Mouse (Mus musculus): ENCODE measurements around the gene Mettl15. TPM values are rescaled to one million over a fixed set of nuclear protein-coding genes. Genes with fewer than 3 reads are reported as not detected.

Mettl15 gene
- total and polyA plus RNA-seq, 3 experiments: 5.1 to 11.5 (median 5.6) TPM

- Histone ChIP-seq H3K36me3 (replicated peaks in 1 of 2; ENCODE audit: control insufficient read depth in 1 of 2, insufficient read depth in 1 of 2, low read length in 1 of 2) (no peaks in the 10 kb centered on the region), H3K27ac (ENCODE audit: insufficient read depth, low read depth) (no peak overlapping the region), H3K79me2 (replicated peaks; ENCODE audit: control insufficient read depth, extremely low read depth, insufficient read depth, poor library complexity, severe bottlenecking) (no peaks in the 10 kb centered on the region), H3K4me3 (replicated peaks in 1 of 3; ENCODE audit: low read depth in 2 of 3, low read length in 2 of 3, poor library complexity in 1 of 3) (no peak overlapping the region), H3K9me3 (replicated peaks; ENCODE audit: low read length) (no peaks in the 10 kb centered on the region), H3K9ac (ENCODE audit: insufficient read depth, low read depth) (no peak overlapping the region), H3K4me1 (ENCODE audit: control insufficient read depth in 1 of 2, insufficient read depth in 2 of 2) (no peaks in the 10 kb centered on the region), H3K27me3 (replicated peaks) (no peaks in the 10 kb centered on the region), H3K4me2 (ENCODE audit: insufficient read depth, low read depth, poor library complexity, severe bottlenecking) (no peak overlapping the region)
- in situ Hi-C loops (cut with MboI; ENCODE audit: low pct_ligation_motif_present, low pct_unique_long_range_greater_than_20kb, low sequenced_read_pairs) (no loop called here), dilution Hi-C loops (cut with MboI; ENCODE audit: extremely low pct_ligation_motif_present, extremely low pct_unique_long_range_greater_than_20kb, low sequenced_read_pairs) (no loop called here)
- DNase-seq (ENCODE audit: extremely low read depth): no peak
- TF ChIP-seq MAX (IDR thresholded peaks at IDR 0.05; ENCODE audit: low read length) (no peak), MAFK (IDR thresholded peaks at IDR 0.05; ENCODE audit: insufficient replicate concordance, low read length) (no peak), HCFC1 (IDR thresholded peaks at IDR 0.05; ENCODE audit: low read depth, low read length) (no peak), JUN (IDR thresholded peaks at IDR 0.05; ENCODE audit: insufficient read depth, low read depth, low read length) (no peak), ZMIZ1 (IDR thresholded peaks at IDR 0.05; ENCODE audit: low read depth, low read length) (no peak), ELF1 (IDR thresholded peaks at IDR 0.05; ENCODE audit: low read depth, low read length) (no peak), POLR2AphosphoS2 (IDR thresholded peaks at IDR 0.05; ENCODE audit: low read depth, low read length) (no peak), MAZ (IDR thresholded peaks at IDR 0.05; ENCODE audit: low read depth, low read length) (no peak), RAD21 (IDR thresholded peaks at IDR 0.05; ENCODE audit: low read depth, low read length) (no peak), GABPA (IDR thresholded peaks at IDR 0.05; ENCODE audit: insufficient replicate concordance, low read depth, low read length) (no peak), CTCF (conservative IDR thresholded peaks at IDR 0.05 in 1 of 2, IDR thresholded peaks at IDR 0.05 in 1 of 2; ENCODE audit: low read depth in 2 of 2, low read length in 2 of 2) (no peak), RCOR1 (conservative IDR thresholded peaks at IDR 0.05; ENCODE audit: low read depth, low read length) (no peak), MEF2A (IDR thresholded peaks at IDR 0.05; ENCODE audit: borderline replicate concordance, low read depth, low read length) (no peak), TBP (conservative IDR thresholded peaks at IDR 0.05; ENCODE audit: low read depth, low read length) (no peak), PAX5 (IDR thresholded peaks at IDR 0.05; ENCODE audit: low read length) (no peak), UBTF (IDR thresholded peaks at IDR 0.05; ENCODE audit: low read depth, low read length) (no peak), JUND (conservative IDR thresholded peaks at IDR 0.05; ENCODE audit: low read depth, low read length) (no peak), ZNF384 (IDR thresholded peaks at IDR 0.05; ENCODE audit: low read depth, low read length) (no peak), MYC (IDR thresholded peaks at IDR 0.05; ENCODE audit: low read depth, low read length) (no peak)
These were observed 174.6 kb downstream of the Mettl15 start for GRCm38 (mm10) chr2:109105773-109106484.

GRCm38 (mm10) chr2:109049686-109050085 lies 230.9 kb downstream of the Mettl15 start:
- H3K27me3 ChIP-seq (replicated peaks): no peaks in the 10 kb centered on the region
- TF ChIP-seq ZC3H11A (IDR thresholded peaks at IDR 0.05; ENCODE audit: low read depth, low read length): no peak
- TF ChIP-seq CHD2 (IDR thresholded peaks at IDR 0.05; ENCODE audit: low read length): no peak
- TF ChIP-seq ZKSCAN1 (IDR thresholded peaks at IDR 0.05; ENCODE audit: borderline replicate concordance, low read depth, low read length): no peak
- TF ChIP-seq ELF1 (IDR thresholded peaks at IDR 0.05; ENCODE audit: low read depth, low read length): no peak
- TF ChIP-seq TBP (conservative IDR thresholded peaks at IDR 0.05; ENCODE audit: low read depth, low read length): no peak
- no peak for TF ChIP-seq MYC (IDR thresholded peaks at IDR 0.05; ENCODE audit: low read depth, low read length)
- TF ChIP-seq MXI1 (IDR thresholded peaks at IDR 0.05; ENCODE audit: low read depth, low read length): no peak
- TF ChIP-seq E2F4 (IDR thresholded peaks at IDR 0.05; ENCODE audit: insufficient replicate concordance, low read depth, low read length): no peak
- H3K4me2 ChIP-seq (ENCODE audit: insufficient read depth, low read depth, poor library complexity, severe bottlenecking): no peak overlapping the region
- no peaks in the 10 kb centered on the region for H3K9me3 ChIP-seq (replicated peaks; ENCODE audit: low read length)
- H3K4me1 ChIP-seq (ENCODE audit: control insufficient read depth in 1 of 2, insufficient read depth in 2 of 2): no peaks in the 10 kb centered on the region
- dilution Hi-C loops (cut with MboI; ENCODE audit: extremely low pct_ligation_motif_present, extremely low pct_unique_long_range_greater_than_20kb, low sequenced_read_pairs): no loop called here
- no peak for DNase-seq (ENCODE audit: extremely low read depth)
- H3K4me3 ChIP-seq (replicated peaks in 1 of 3; ENCODE audit: low read depth in 2 of 3, low read length in 2 of 3, poor library complexity in 1 of 3): no peak overlapping the region
- H3K79me2 ChIP-seq (replicated peaks; ENCODE audit: control insufficient read depth, extremely low read depth, insufficient read depth, poor library complexity, severe bottlenecking): no peaks in the 10 kb centered on the region
- no peaks in the 10 kb centered on the region for H3K36me3 ChIP-seq (replicated peaks in 1 of 2; ENCODE audit: control insufficient read depth in 1 of 2, insufficient read depth in 1 of 2, low read length in 1 of 2)
- H3K9ac ChIP-seq (ENCODE audit: insufficient read depth, low read depth): no peak overlapping the region
- no peak overlapping the region for H3K27ac ChIP-seq (ENCODE audit: insufficient read depth, low read depth)
- in situ Hi-C loops (cut with MboI; ENCODE audit: low pct_ligation_motif_present, low pct_unique_long_range_greater_than_20kb, low sequenced_read_pairs): no loop called here

Data from CH12.LX (cell line).